Mouse (Mus musculus) intestine, postnatal 0 days (tissue): ENCODE results near the gene Bora. TPM values are rescaled to one million over a fixed set of nuclear protein-coding genes. Genes with fewer than 3 reads are reported as not detected.
A peak's percentile ranks its signal among the peaks of the same experiment; 100 is the strongest.

Experiments used
- ATAC-seq: fragments of 200-750 bp; cut with Nextera tagmentation; 2 replicates; pipeline ENCODE4 v1.8.0; 2017; ENCODE audit warnings: mild to moderate bottlenecking, moderate TSS enrichment, moderate library complexity
- H3K27ac ChIP-seq: fragments of 300-500 bp; sonication (generic); 2 replicates; pipeline ENCODE4 v1.5.1; 2014; ENCODE audit warnings: mild to moderate bottlenecking, low read depth, low read length, moderate library complexity
- H3K27me3 ChIP-seq: fragments of 300-500 bp; sonication (generic); replicated peaks from 2 replicates; pipeline ENCODE4 v1.6.1; 2014; ENCODE audit warnings: low read length, mixed read lengths; ENCODE audit not compliant: control insufficient read depth, insufficient read depth
- H3K36me3 ChIP-seq: fragments of 300-500 bp; sonication (generic); 2 replicates; pipeline ENCODE4 v1.6.1; 2014; ENCODE audit warnings: mild to moderate bottlenecking, moderate library complexity; ENCODE audit not compliant: control insufficient read depth, insufficient read depth
- H3K4me1 ChIP-seq: fragments of 300-500 bp; sonication (generic); replicated peaks from 2 replicates; pipeline ENCODE4 v1.6.1; 2014; ENCODE audit warnings: antibody characterized with exemption, low read length, mixed read lengths; ENCODE audit not compliant: control insufficient read depth, insufficient read depth
- H3K4me2 ChIP-seq: fragments of 300-500 bp; sonication (generic); replicated peaks from 2 replicates; pipeline ENCODE4 v1.6.1; 2014; ENCODE audit warnings: low read depth, mild to moderate bottlenecking, moderate library complexity
- H3K4me3 ChIP-seq: fragments of 300-500 bp; sonication (generic); 2 replicates; pipeline ENCODE4 v1.5.1; 2014; ENCODE audit warnings: low read depth, low read length
- H3K9ac ChIP-seq: fragments of 300-500 bp; sonication (generic); 2 replicates; pipeline ENCODE4 v1.6.1; 2014; ENCODE audit warnings: mild to moderate bottlenecking, low read depth, low read length
- H3K9me3 ChIP-seq: fragments of 300-500 bp; sonication (generic); 2 replicates; pipeline ENCODE4 v1.6.1; 2016; ENCODE audit warnings: mixed run types; ENCODE audit not compliant: control insufficient read depth
- CTCF ChIP-seq: sonication (generic); IDR thresholded peaks from 2 replicates; pipeline ENCODE4 v1.5.1; 2016; ENCODE audit warnings: low read depth, mild to moderate bottlenecking, control low read depth, antibody characterized with exemption, moderate library complexity
- WGBS: fragments of 180-500 bp; shearing (Covaris S2); extraction: QIAGEN DNeasy Blood & Tissue Kit; methylation state at CpG from one replicate; pipeline ENCODE4 v1.1.7; 2014; 5-methylcytosine and 5-hydroxymethylcytosine counted together
- polyA plus RNA-seq: library from polyadenylated mRNA; unstranded; fragments of >200 nt; fragmentation: Nextera tagmentation; extraction: Ambion mirVana; gene quantifications from 2 replicates; pipeline ENCODE4 v1.2.1, GENCODE M21; 2015

Bora gene
- polyA plus RNA-seq = 21.9 and 22.1 TPM in 2 replicates

GRCm38 (mm10) chr14:99046031-99046781 is at the start of gene Bora, which contains the start of gene Mzt1:
TSS of gene Bora (plus strand) at chr14:99046222.
TSS of gene Mzt1 (minus strand) at chr14:99046134.
- Histone ChIP-seq H3K4me3 (peak within 1 kb of the TSS; percentile 88), H3K9ac (peak within 1 kb of the TSS; percentile 91), H3K27me3 (no peaks in the 10 kb centered on the region), H3K4me2 (peak within 1 kb of the TSS; percentile 66), H3K4me1 (0 out of 2 replicates have a peak, but pooled peaks cover 4% of the 10 kb centered on the region), H3K36me3 (peaks cover 7% of the 10 kb centered on the region), H3K9me3 (no peaks in the 10 kb centered on the region), H3K27ac (peak within 1 kb of the TSS; percentile 86)
- ATAC-seq = peak; percentile 93
- WGBS = under 1% methylated on average over 71 of the region's 81 CpGs
- TF ChIP-seq CTCF = no peak

GRCm38 (mm10) chr14:99010224-99010919 is 35.6 kb upstream of the Bora start:
- Histone ChIP-seq H3K27ac (no peak overlapping the region), H3K4me3 (no peak overlapping the region), H3K9ac (no peak overlapping the region), H3K36me3 (no peaks in the 10 kb centered on the region), H3K27me3 (no peaks in the 10 kb centered on the region), H3K4me2 (no peak overlapping the region), H3K9me3 (no peaks in the 10 kb centered on the region), H3K4me1 (no peaks in the 10 kb centered on the region)
- no peak for TF ChIP-seq CTCF
- 50% methylated on average over 8 of the region's 8 CpGs for WGBS
- ATAC-seq = no peak

- H3K4me2 ChIP-seq = no peak overlapping the region
- ATAC-seq = no peak
- no peaks in the 10 kb centered on the region for H3K9me3 ChIP-seq
- 17% methylated on average over 2 of the region's 2 CpGs for whole genome bisulfite sequencing
- no peaks in the 10 kb centered on the region for H3K36me3 ChIP-seq
- H3K4me3 ChIP-seq = no peak overlapping the region
- H3K9ac ChIP-seq = no peak overlapping the region
- TF ChIP-seq CTCF = no peak
- no peaks in the 10 kb centered on the region for H3K27me3 ChIP-seq
- no peaks in the 10 kb centered on the region for H3K4me1 ChIP-seq
- H3K27ac ChIP-seq = no peak overlapping the region
These were observed 35.1 kb upstream of the Bora start for GRCm38 (mm10) chr14:99010920-99011313.

GRCm38 (mm10) chr14:99018691-99019090 is 27.3 kb upstream of the Bora start:
- no peak overlapping the region for H3K4me3 ChIP-seq
- H3K27ac ChIP-seq = no peak overlapping the region
- 64% methylated on average over 7 of the region's 7 CpGs for WGBS
- H3K9me3 ChIP-seq = no peaks in the 10 kb centered on the region
- no peak for ATAC-seq
- TF ChIP-seq CTCF = no peak
- no peaks in the 10 kb centered on the region for H3K27me3 ChIP-seq
- no peak overlapping the region for H3K4me2 ChIP-seq
- no peaks in the 10 kb centered on the region for H3K4me1 ChIP-seq
- H3K36me3 ChIP-seq = no peaks in the 10 kb centered on the region
- H3K9ac ChIP-seq = no peak overlapping the region

GRCm38 (mm10) chr14:99019136-99019808 is 26.8 kb upstream of the Bora start:
- Histone ChIP-seq H3K9ac (no peak overlapping the region), H3K27me3 (no peaks in the 10 kb centered on the region), H3K4me3 (no peak overlapping the region), H3K4me1 (no peaks in the 10 kb centered on the region), H3K27ac (no peak overlapping the region), H3K9me3 (no peaks in the 10 kb centered on the region), H3K4me2 (no peak overlapping the region), H3K36me3 (no peaks in the 10 kb centered on the region)
- TF ChIP-seq CTCF = no peak
- WGBS = 39% methylated on average over 10 of the region's 10 CpGs
- no peak for ATAC-seq
